Mouse (Mus musculus) small intestine, adult 2 months (tissue): ENCODE measurements at regions not wholly inside any gene's neighbourhood (a gene's known extent, or its start where the extent isn't known, plus 50 kb on each side); places are given as distances from the start of the nearest gene placed in this dataset.

Experiments
- CTCF ChIP-seq: fragments of 200-500 bp; IDR thresholded peaks from 2 replicates; pipeline ENCODE4 v1.5.1; 2012; ENCODE audit warnings: low read depth, mild to moderate bottlenecking, control low read depth, inconsistent platforms, low read length, moderate library complexity, mixed read lengths; ENCODE audit not compliant: insufficient replicate concordance, insufficient read length; ENCODE audit errors: extremely low read depth
- POLR2A ChIP-seq: fragments of 200-500 bp; IDR thresholded peaks from 2 replicates; pipeline ENCODE4 v1.6.1; 2012; ENCODE audit warnings: low read depth, mild to moderate bottlenecking, control low read depth, inconsistent platforms, low read length, moderate library complexity

DNA sequence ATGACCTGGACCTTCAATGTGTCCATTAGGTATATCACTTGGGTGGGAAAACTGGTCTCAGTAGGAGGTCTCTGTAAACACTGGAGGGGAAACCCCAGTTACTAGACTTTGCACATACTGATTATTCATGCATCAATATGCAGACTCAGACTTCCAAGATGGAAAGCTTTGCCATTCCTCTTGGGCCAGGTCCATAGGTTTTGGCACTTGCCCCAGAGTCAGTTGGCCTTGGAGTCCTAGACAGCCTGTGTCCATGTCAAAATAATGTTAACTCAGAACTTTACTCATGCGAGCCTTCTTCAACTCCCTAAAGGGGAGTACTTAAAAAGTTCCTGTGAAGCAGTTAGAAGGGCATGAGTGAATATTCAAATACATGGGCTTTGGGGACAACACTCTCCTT is 230.3 kb downstream of the Cxxc4 start:
- TF ChIP-seq CTCF (no peak), POLR2A (no peak)
